Mouse (Mus musculus): Measurements from ENCODE around the gene Zbp1. TPM values are rescaled to one million over a fixed set of nuclear protein-coding genes. Genes with fewer than 3 reads are reported as not detected.

Gene Zbp1
- polyA plus RNA-seq, 1 experiment = 63.7 TPM

GRCm38 (mm10) chr2:173172386-173172785 is 46.3 kb downstream of the Zbp1 start:
- peaks cover 4% of the 10 kb centered on the region; the same call in 1 of the 2 replicates for H3K27me3 ChIP-seq (ENCODE audit: control insufficient read depth, insufficient read depth, low read length)
- H3K4me3 ChIP-seq (ENCODE audit: control insufficient read depth, insufficient read depth, low read length) = no peak overlapping the region
- peaks cover 31% of the 10 kb centered on the region for H3K4me1 ChIP-seq (replicated peaks; ENCODE audit: control insufficient read depth, insufficient read depth, low read length)
- no peaks in the 10 kb centered on the region for H3K36me3 ChIP-seq (ENCODE audit: control insufficient read depth, insufficient read depth, low read length)
- H3K27ac ChIP-seq (ENCODE audit: control insufficient read depth, insufficient read depth, low read length) = no peak overlapping the region
- WGBS = 9% methylated on average over 1 of the region's 1 CpGs
- no peak for DNase-seq
- no peak for TF ChIP-seq POLR2A (IDR thresholded peaks at IDR 0.05; ENCODE audit: control insufficient read depth, extremely low read depth, insufficient read depth, low read length, poor library complexity)
- no peak for TF ChIP-seq CTCF (IDR thresholded peaks at IDR 0.05; ENCODE audit: borderline replicate concordance, control insufficient read depth, extremely low read depth, insufficient read depth, low read length, poor library complexity)

DNA sequence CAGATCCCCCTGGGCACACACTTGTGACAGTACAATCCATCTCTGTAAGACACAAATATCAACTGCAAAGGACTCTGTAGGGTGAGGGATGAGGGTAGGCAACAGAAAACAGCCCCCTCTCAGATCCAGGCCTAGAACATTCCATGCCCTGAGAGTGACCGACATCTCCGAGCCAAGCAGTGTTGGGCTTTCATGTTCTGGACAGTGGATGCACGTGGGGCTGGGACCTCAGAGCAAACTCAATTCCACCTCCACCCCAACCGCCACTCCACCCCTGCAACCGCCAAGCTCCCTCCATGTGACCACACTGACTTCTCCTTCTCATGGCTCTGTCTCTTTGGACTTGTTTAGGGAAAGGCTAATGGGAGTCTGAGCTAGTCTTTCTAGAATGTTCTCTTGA is 46.8 kb downstream of the Zbp1 start:
- Histone ChIP-seq H3K4me1 (replicated peaks; ENCODE audit: control insufficient read depth, insufficient read depth, low read length) (peaks cover 27% of the 10 kb centered on the region), H3K36me3 (ENCODE audit: control insufficient read depth, insufficient read depth, low read length) (no peaks in the 10 kb centered on the region), H3K27me3 (ENCODE audit: control insufficient read depth, insufficient read depth, low read length) (peaks cover 4% of the 10 kb centered on the region; the same call in 1 of the 2 replicates), H3K27ac (ENCODE audit: control insufficient read depth, insufficient read depth, low read length) (no peak overlapping the region), H3K4me3 (ENCODE audit: control insufficient read depth, insufficient read depth, low read length) (no peak overlapping the region)
- no peak for TF ChIP-seq CTCF (IDR thresholded peaks at IDR 0.05; ENCODE audit: borderline replicate concordance, control insufficient read depth, extremely low read depth, insufficient read depth, low read length, poor library complexity)
- TF ChIP-seq POLR2A (IDR thresholded peaks at IDR 0.05; ENCODE audit: control insufficient read depth, extremely low read depth, insufficient read depth, low read length, poor library complexity) = no peak
- WGBS = 14% methylated on average over 5 of the region's 5 CpGs
- no peak for DNase-seq

GRCm38 (mm10) chr2:173171470-173171869 is 47.3 kb downstream of the Zbp1 start:
- peaks cover 25% of the 10 kb centered on the region for H3K4me1 ChIP-seq (replicated peaks; ENCODE audit: control insufficient read depth, insufficient read depth, low read length)
- no peak overlapping the region for H3K4me3 ChIP-seq (ENCODE audit: control insufficient read depth, insufficient read depth, low read length)
- no peak overlapping the region for H3K27ac ChIP-seq (ENCODE audit: control insufficient read depth, insufficient read depth, low read length)
- peaks cover 4% of the 10 kb centered on the region; the same call in 1 of the 2 replicates for H3K27me3 ChIP-seq (ENCODE audit: control insufficient read depth, insufficient read depth, low read length)
- no peak for DNase-seq
- 3% methylated on average over 30 of the region's 30 CpGs for WGBS
- no peaks in the 10 kb centered on the region for H3K36me3 ChIP-seq (ENCODE audit: control insufficient read depth, insufficient read depth, low read length)
- TF ChIP-seq POLR2A (IDR thresholded peaks at IDR 0.05; ENCODE audit: control insufficient read depth, extremely low read depth, insufficient read depth, low read length, poor library complexity) (no peak), CTCF (IDR thresholded peaks at IDR 0.05; ENCODE audit: borderline replicate concordance, control insufficient read depth, extremely low read depth, insufficient read depth, low read length, poor library complexity) (no peak)

DNA sequence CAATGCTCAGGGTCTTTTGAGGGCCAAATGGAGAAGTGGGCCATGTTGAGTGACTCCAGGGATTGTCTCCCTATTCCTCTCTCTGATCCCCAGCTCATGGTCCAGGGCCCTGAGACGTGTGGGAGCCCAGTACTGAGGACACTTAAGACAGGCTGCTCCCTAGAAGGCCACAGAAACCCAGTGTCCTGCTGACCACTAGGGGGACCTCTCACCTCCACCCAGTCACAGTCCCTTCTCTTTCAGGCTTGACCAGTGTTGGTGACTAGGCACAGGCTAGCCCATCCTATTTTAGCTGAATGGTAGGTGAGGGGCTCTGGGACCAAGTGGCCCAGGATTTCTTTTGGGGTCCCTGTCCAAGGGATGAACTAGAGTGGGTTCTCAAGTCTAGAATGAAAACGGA is 48.0 kb downstream of the Zbp1 start:
- 88% methylated on average over 2 of the region's 2 CpGs for WGBS
- no peak for DNase-seq
- no peak for TF ChIP-seq POLR2A (IDR thresholded peaks at IDR 0.05; ENCODE audit: control insufficient read depth, extremely low read depth, insufficient read depth, low read length, poor library complexity)
- 0 out of 2 replicates have a peak, but pooled peaks have one; percentile 21 for TF ChIP-seq CTCF (IDR thresholded peaks at IDR 0.05; ENCODE audit: borderline replicate concordance, control insufficient read depth, extremely low read depth, insufficient read depth, low read length, poor library complexity)
- Histone ChIP-seq H3K36me3 (ENCODE audit: control insufficient read depth, insufficient read depth, low read length) (no peaks in the 10 kb centered on the region), H3K27ac (ENCODE audit: control insufficient read depth, insufficient read depth, low read length) (no peak overlapping the region), H3K4me3 (ENCODE audit: control insufficient read depth, insufficient read depth, low read length) (no peak overlapping the region), H3K4me1 (replicated peaks; ENCODE audit: control insufficient read depth, insufficient read depth, low read length) (peaks cover 25% of the 10 kb centered on the region), H3K27me3 (ENCODE audit: control insufficient read depth, insufficient read depth, low read length) (peaks cover 4% of the 10 kb centered on the region; the same call in 1 of the 2 replicates)

- Histone ChIP-seq H3K4me1 (replicated peaks; ENCODE audit: control insufficient read depth, insufficient read depth, low read length) (peaks cover 25% of the 10 kb centered on the region), H3K27me3 (ENCODE audit: control insufficient read depth, insufficient read depth, low read length) (peaks cover 4% of the 10 kb centered on the region; the same call in 1 of the 2 replicates), H3K36me3 (ENCODE audit: control insufficient read depth, insufficient read depth, low read length) (no peaks in the 10 kb centered on the region), H3K4me3 (ENCODE audit: control insufficient read depth, insufficient read depth, low read length) (no peak overlapping the region), H3K27ac (ENCODE audit: control insufficient read depth, insufficient read depth, low read length) (no peak overlapping the region)
- 97% methylated on average over 2 of the region's 2 CpGs for WGBS
- DNase-seq = no peak
- TF ChIP-seq CTCF (IDR thresholded peaks at IDR 0.05; ENCODE audit: borderline replicate concordance, control insufficient read depth, extremely low read depth, insufficient read depth, low read length, poor library complexity) (no peak), POLR2A (IDR thresholded peaks at IDR 0.05; ENCODE audit: control insufficient read depth, extremely low read depth, insufficient read depth, low read length, poor library complexity) (no peak)
These were observed 48.6 kb downstream of the Zbp1 start for GRCm38 (mm10) chr2:173170081-173170480.

DNA sequence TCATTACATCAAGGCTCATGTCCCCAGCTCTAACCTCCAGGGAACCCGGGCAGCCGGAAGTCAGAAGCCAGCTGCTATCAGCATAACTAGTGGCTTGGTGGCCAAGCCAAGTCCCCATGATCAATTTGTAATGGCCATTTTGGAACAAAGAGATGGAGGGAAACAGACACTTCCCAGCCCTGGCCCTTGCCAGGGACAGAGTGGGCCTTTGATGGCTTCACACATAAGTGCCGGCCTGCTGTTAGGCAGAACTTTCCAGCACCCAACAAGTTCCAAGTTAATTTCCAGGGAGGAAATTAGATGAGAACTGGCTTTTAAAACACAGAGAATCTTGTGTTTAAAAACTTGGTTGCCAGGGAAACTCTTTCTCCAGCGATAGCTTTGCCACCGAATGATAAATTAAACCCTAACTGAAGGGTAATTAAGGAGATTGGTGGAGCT is 50.3 kb downstream of the Zbp1 start:
- H3K36me3 ChIP-seq (ENCODE audit: control insufficient read depth, insufficient read depth, low read length) = no peaks in the 10 kb centered on the region
- H3K27me3 ChIP-seq (ENCODE audit: control insufficient read depth, insufficient read depth, low read length) = peaks cover 4% of the 10 kb centered on the region; the same call in 1 of the 2 replicates
- peaks cover 13% of the 10 kb centered on the region for H3K4me1 ChIP-seq (replicated peaks; ENCODE audit: control insufficient read depth, insufficient read depth, low read length)
- H3K4me3 ChIP-seq (ENCODE audit: control insufficient read depth, insufficient read depth, low read length) = no peak overlapping the region
- TF ChIP-seq CTCF (IDR thresholded peaks at IDR 0.05; ENCODE audit: borderline replicate concordance, control insufficient read depth, extremely low read depth, insufficient read depth, low read length, poor library complexity) = no peak
- 97% methylated on average over 5 of the region's 5 CpGs for WGBS
- no peak for DNase-seq
- no peak overlapping the region for H3K27ac ChIP-seq (ENCODE audit: control insufficient read depth, insufficient read depth, low read length)

- Histone ChIP-seq H3K4me3 (ENCODE audit: control insufficient read depth, insufficient read depth, low read length) (no peak overlapping the region), H3K27ac (ENCODE audit: control insufficient read depth, insufficient read depth, low read length) (no peak overlapping the region), H3K4me1 (replicated peaks; ENCODE audit: control insufficient read depth, insufficient read depth, low read length) (no peaks in the 10 kb centered on the region), H3K36me3 (ENCODE audit: control insufficient read depth, insufficient read depth, low read length) (no peaks in the 10 kb centered on the region), H3K27me3 (ENCODE audit: control insufficient read depth, insufficient read depth, low read length) (no peaks in the 10 kb centered on the region)
- 94% methylated on average over 10 of the region's 10 CpGs for WGBS
- DNase-seq = no peak
- no peak for TF ChIP-seq POLR2A (IDR thresholded peaks at IDR 0.05; ENCODE audit: control insufficient read depth, extremely low read depth, insufficient read depth, low read length, poor library complexity)
- no peak for TF ChIP-seq CTCF (IDR thresholded peaks at IDR 0.05; ENCODE audit: borderline replicate concordance, control insufficient read depth, extremely low read depth, insufficient read depth, low read length, poor library complexity)
These were observed 53.4 kb downstream of the Zbp1 start for GRCm38 (mm10) chr2:173165357-173165756.
